Comparison of ENCODE assay signal across 22 mouse cellular contexts in genomic region chr16:51107421-51107820, GRCm38 (mm10).
DNase-seq lines count a peak whose midpoint lies in the region; ATAC-seq and TF ChIP-seq lines count a peak whose summit lies in the region.
"Had no signal": no experiment of that assay in that cellular context is flagged by ENCODE, and none has a peak within 500 bp of the region (broad histone marks: within the 10 kb centered on the region; RNA-seq: fewer than 3 reads in every experiment).

No protein-coding gene starts in this region.

- no peak overlapping the region for H3K4me2 ChIP-seq in kidney, embryonic 14.5 days (replicated peaks; ENCODE audit: low read depth, low read length)
- H3K4me2 ChIP-seq in kidney, embryonic 16.5 days (replicated peaks; ENCODE audit: low read depth, low read length), result no peak overlapping the region
- no peak overlapping the region for H3K4me2 ChIP-seq in lung, embryonic 14.5 days
- H3K4me2 ChIP-seq: embryonic facial prominence, embryonic 13.5 days; embryonic facial prominence, embryonic 15.5 days; forebrain, embryonic 12.5 days had no signal

- DNase-seq in kidney, postnatal 10 days, result no peak
- DNase-seq in kidney, postnatal 36 days, result no peak
- peak; percentile 30 for DNase-seq in lung, embryonic 14.5 days
- no peak for DNase-seq in lung, postnatal 25 days (ENCODE audit: low spot score)
- DNase-seq: adrenal gland, adult 2 months; adrenal gland, postnatal 10 days; adrenal gland, postnatal 25 days; cerebellum, adult 11 months; cerebellum, adult 18-20 months; cerebellum, adult 8-10 months; cerebellum, adult 9-11 months; cerebellum, postnatal 14 days; cerebellum, postnatal 36 days; embryo, embryonic 11 days had no signal

- no peaks in the 10 kb centered on the region for H3K4me1 ChIP-seq in kidney, embryonic 14.5 days (ENCODE audit: control insufficient read depth, insufficient read depth, low read length)
- H3K4me1 ChIP-seq in kidney, embryonic 16.5 days (ENCODE audit: insufficient read depth, low read length), result 0 out of 2 replicates have a peak, but pooled peaks cover 5% of the 10 kb centered on the region
- H3K4me1 ChIP-seq in lung, embryonic 14.5 days (ENCODE audit: insufficient read depth), result no peaks in the 10 kb centered on the region
- H3K4me1 ChIP-seq: embryonic facial prominence, embryonic 13.5 days; embryonic facial prominence, embryonic 15.5 days; forebrain, embryonic 10.5 days; forebrain, embryonic 12.5 days had no signal

- no peak overlapping the region for H3K9ac ChIP-seq in kidney, embryonic 14.5 days (ENCODE audit: low read depth, low read length)
- H3K9ac ChIP-seq in kidney, embryonic 16.5 days (replicated peaks; ENCODE audit: low read length), result no peak overlapping the region
- H3K9ac ChIP-seq in lung, embryonic 14.5 days, result no peak overlapping the region
- H3K9ac ChIP-seq: embryonic facial prominence, embryonic 13.5 days; embryonic facial prominence, embryonic 15.5 days; forebrain, embryonic 12.5 days had no signal

- no peaks in the 10 kb centered on the region for H3K27me3 ChIP-seq in kidney, embryonic 14.5 days (ENCODE audit: control insufficient read depth, insufficient read depth, low read length)
- H3K27me3 ChIP-seq in kidney, embryonic 16.5 days (ENCODE audit: insufficient read depth, low read length), result no peaks in the 10 kb centered on the region
- H3K27me3 ChIP-seq in lung, embryonic 14.5 days (ENCODE audit: insufficient read depth, low read length), result no peaks in the 10 kb centered on the region
- H3K27me3 ChIP-seq: embryonic facial prominence, embryonic 13.5 days; embryonic facial prominence, embryonic 15.5 days; forebrain, embryonic 12.5 days had no signal

- H3K36me3 ChIP-seq in kidney, embryonic 14.5 days (ENCODE audit: control insufficient read depth, insufficient read depth, low read length), result no peaks in the 10 kb centered on the region
- H3K36me3 ChIP-seq in kidney, embryonic 16.5 days (ENCODE audit: insufficient read depth, low read length), result no peaks in the 10 kb centered on the region
- no peaks in the 10 kb centered on the region for H3K36me3 ChIP-seq in lung, embryonic 14.5 days (ENCODE audit: insufficient read depth)
- H3K36me3 ChIP-seq: embryonic facial prominence, embryonic 13.5 days; embryonic facial prominence, embryonic 15.5 days; forebrain, embryonic 10.5 days; forebrain, embryonic 12.5 days had no signal

- ATAC-seq in kidney, embryonic 14.5 days (ENCODE audit: low FRiP score, low TSS enrichment), result peak; percentile 73
- ATAC-seq in kidney, embryonic 16.5 days (ENCODE audit: low FRiP score, low TSS enrichment), result peak; percentile 63; the same call in 1 of the 2 replicates
- no peak for ATAC-seq in lung, embryonic 14.5 days (ENCODE audit: insufficient read depth)
- ATAC-seq: forebrain, embryonic 14.5 days had no signal

- TF ChIP-seq CTCF in lung, embryonic 14.5 days (IDR thresholded peaks at IDR 0.05; ENCODE audit: low read depth), result no peak

- no peak overlapping the region for H3K4me3 ChIP-seq in kidney, embryonic 14.5 days (ENCODE audit: low read length)
- no peak overlapping the region for H3K4me3 ChIP-seq in kidney, embryonic 16.5 days (ENCODE audit: low read length)
- no peak overlapping the region for H3K4me3 ChIP-seq in lung, embryonic 14.5 days (ENCODE audit: low read depth, low read length)
- H3K4me3 ChIP-seq: embryonic facial prominence, embryonic 13.5 days; embryonic facial prominence, embryonic 15.5 days; erythroblast, embryonic 14.5 days; forebrain, embryonic 10.5 days; forebrain, embryonic 12.5 days had no signal

- no peaks in the 10 kb centered on the region for H3K9me3 ChIP-seq in kidney, embryonic 14.5 days (ENCODE audit: control insufficient read depth, low read length)
- no peaks in the 10 kb centered on the region for H3K9me3 ChIP-seq in kidney, embryonic 16.5 days (ENCODE audit: low read length)
- H3K9me3 ChIP-seq in lung, embryonic 14.5 days (ENCODE audit: low read depth, low read length), result no peaks in the 10 kb centered on the region
- H3K9me3 ChIP-seq: embryonic facial prominence, embryonic 13.5 days; embryonic facial prominence, embryonic 15.5 days; forebrain, embryonic 10.5 days; forebrain, embryonic 12.5 days had no signal

- H3K27ac ChIP-seq in kidney, embryonic 14.5 days (ENCODE audit: low read depth, low read length), result no peak overlapping the region
- no peak overlapping the region for H3K27ac ChIP-seq in kidney, embryonic 16.5 days (ENCODE audit: low read length)
- no peak overlapping the region for H3K27ac ChIP-seq in lung, embryonic 14.5 days (ENCODE audit: low read depth)
- H3K27ac ChIP-seq: embryonic facial prominence, embryonic 13.5 days; embryonic facial prominence, embryonic 15.5 days; forebrain, embryonic 10.5 days; forebrain, embryonic 12.5 days had no signal

- WGBS in kidney, embryonic 14.5 days, result 42% methylated on average over 4 of the region's 4 CpGs
- 38% methylated on average over 4 of the region's 4 CpGs for WGBS in kidney, embryonic 16.5 days
- 20% methylated on average over 4 of the region's 4 CpGs for whole genome bisulfite sequencing in lung, embryonic 14.5 days
